Mouse (Mus musculus) forebrain, embryonic 12.5 days (tissue): Measurements from ENCODE around the gene Ppef2. TPM values are rescaled to one million over a fixed set of nuclear protein-coding genes. Genes with fewer than 3 reads are reported as not detected.

Source experiments
- ATAC-seq: fragments of 200-750 bp; cut with Nextera tagmentation; 2 replicates; pipeline ENCODE4 v1.8.0; 2017; ENCODE audit warnings: moderate TSS enrichment; ENCODE audit not compliant: low FRiP score
- H3K27ac ChIP-seq: fragments of 300-500 bp; sonication (generic); 2 replicates; pipeline ENCODE4 v1.5.1; 2016; ENCODE audit warnings: mild to moderate bottlenecking
- H3K27me3 ChIP-seq: fragments of 300-500 bp; sonication (generic); 2 replicates; pipeline ENCODE4 v1.6.1; 2016; ENCODE audit warnings: mild to moderate bottlenecking
- H3K36me3 ChIP-seq: fragments of 300-500 bp; sonication (generic); replicated peaks from 2 replicates; pipeline ENCODE4 v1.6.1; 2016; ENCODE audit warnings: mild to moderate bottlenecking
- H3K4me1 ChIP-seq: fragments of 300-500 bp; sonication (generic); 2 replicates; pipeline ENCODE4 v1.6.1; 2016
- H3K4me2 ChIP-seq: fragments of 300-500 bp; sonication (generic); 2 replicates; pipeline ENCODE4 v1.6.1; 2016; ENCODE audit warnings: mild to moderate bottlenecking, moderate library complexity
- H3K4me3 ChIP-seq: fragments of 300-500 bp; sonication (generic); replicated peaks from 2 replicates; pipeline ENCODE4 v1.5.1; 2016; ENCODE audit warnings: mild to moderate bottlenecking
- H3K9ac ChIP-seq: fragments of 300-500 bp; sonication (generic); 2 replicates; pipeline ENCODE4 v1.6.1; 2016; ENCODE audit warnings: mild to moderate bottlenecking
- H3K9me3 ChIP-seq: fragments of 300-500 bp; sonication (generic); 2 replicates; pipeline ENCODE4 v1.6.1; 2016
- WGBS: fragments of 180-500 bp; shearing (Covaris S2); methylation state at CpG from one replicate; pipeline ENCODE4 v1.1.7; 2016; 5-methylcytosine and 5-hydroxymethylcytosine counted together
- polyA plus RNA-seq: library from polyadenylated mRNA; unstranded; fragments of >200 nt; fragmentation: Nextera tagmentation; extraction: Ambion mirVana; gene quantifications from 2 replicates; pipeline ENCODE4 v1.2.1, GENCODE M21; 2016

Gene Ppef2
- 0.14 and 0.34 TPM in 2 replicates for polyA plus RNA-seq

DNA sequence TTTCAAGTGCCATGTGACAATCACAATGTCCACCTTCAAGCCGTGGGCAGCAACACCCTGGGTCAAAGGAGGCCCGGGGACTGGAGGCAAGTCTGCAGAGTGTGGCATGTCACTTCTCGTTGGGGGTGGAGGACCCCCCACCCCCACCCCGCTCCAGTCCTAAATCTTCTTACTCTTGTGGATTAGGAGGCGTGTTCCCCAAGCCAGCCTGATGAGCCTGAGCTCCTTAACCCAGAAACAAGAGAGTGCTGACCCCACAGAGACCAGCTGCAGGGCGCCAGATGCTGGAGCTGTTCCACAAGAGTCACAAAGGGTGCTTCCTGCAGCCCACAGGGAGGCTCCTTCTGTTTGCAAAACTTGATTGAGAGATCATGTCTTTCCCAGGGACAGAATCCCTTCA lies at the start of gene Ppef2:
Gene Ppef2, minus strand, starts transcription at position 61 of the 400 bp plus-strand sequence.
- Histone ChIP-seq H3K36me3 (no peaks in the 10 kb centered on the region), H3K27me3 (no peaks in the 10 kb centered on the region), H3K4me2 (no peak within 1 kb of the TSS), H3K27ac (no peak within 1 kb of the TSS), H3K9me3 (no peaks in the 10 kb centered on the region), H3K9ac (no peak within 1 kb of the TSS), H3K4me1 (peaks cover 10% of the 10 kb centered on the region), H3K4me3 (no peak within 1 kb of the TSS)
- ATAC-seq, result no peak
- 12% methylated on average over 6 of the region's 6 CpGs for WGBS

DNA sequence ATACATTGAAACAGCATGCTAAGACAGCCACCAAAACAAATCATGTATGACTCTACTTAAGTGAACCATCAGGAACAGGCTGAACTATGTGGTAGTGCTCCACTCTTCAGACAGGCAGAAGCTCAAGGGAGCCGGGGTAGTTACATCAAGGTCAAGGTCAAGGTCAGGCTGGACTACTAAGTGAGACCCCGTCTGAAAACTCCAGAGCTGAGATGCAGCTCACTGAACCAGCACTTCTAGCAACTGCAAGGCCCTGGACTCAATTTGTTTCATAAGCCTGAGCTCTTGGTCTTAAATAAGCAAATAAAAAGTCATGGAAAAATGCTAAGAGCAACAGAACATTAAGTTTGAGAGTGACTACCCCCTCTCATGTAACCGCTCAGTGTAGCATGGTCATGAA lies 48.2 kb upstream of the Ppef2 start:
- Histone ChIP-seq H3K9ac (no peak overlapping the region), H3K4me1 (peaks cover 11% of the 10 kb centered on the region), H3K36me3 (peaks cover 60% of the 10 kb centered on the region), H3K4me2 (no peak overlapping the region), H3K27ac (no peak overlapping the region), H3K9me3 (no peaks in the 10 kb centered on the region), H3K4me3 (no peak overlapping the region), H3K27me3 (no peaks in the 10 kb centered on the region)
- 95% methylated on average over 3 of the region's 3 CpGs for WGBS
- ATAC-seq, result no peak

DNA sequence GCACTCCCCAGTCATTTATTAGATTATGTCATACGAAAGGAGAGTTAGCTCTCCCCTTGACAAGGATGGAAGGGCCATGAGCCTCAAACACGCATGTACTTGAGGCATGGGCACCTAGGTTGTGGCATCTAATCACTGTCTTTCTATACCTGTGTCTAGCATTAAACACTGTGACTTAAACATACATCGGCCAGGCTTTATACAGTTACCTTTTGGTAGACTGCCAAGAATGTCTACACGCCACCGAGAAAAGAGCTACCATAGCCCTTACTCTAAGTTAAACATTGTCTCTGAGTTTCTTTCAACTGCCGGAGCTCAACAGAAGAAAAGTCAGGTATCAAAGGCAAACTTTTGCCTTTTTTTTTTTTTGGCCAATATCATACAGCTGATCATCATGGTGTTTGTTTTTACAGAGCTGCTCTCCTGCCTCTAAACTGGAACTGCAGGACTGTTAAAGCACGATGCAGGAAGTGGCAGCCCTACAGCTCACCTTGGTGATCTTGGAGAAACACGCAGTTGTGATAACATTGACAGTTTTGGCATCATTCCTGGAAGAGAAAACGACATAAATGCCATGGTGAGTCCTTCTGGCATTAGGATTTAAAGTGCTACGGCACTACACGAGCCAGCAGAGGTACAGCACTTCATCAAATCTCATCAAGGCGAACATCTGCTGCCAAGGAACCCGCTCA lies 46.2 kb upstream of the Ppef2 start:
- no peaks in the 10 kb centered on the region for H3K9me3 ChIP-seq
- H3K36me3 ChIP-seq, result peaks cover 77% of the 10 kb centered on the region
- WGBS, result 93% methylated on average over 13 of the region's 13 CpGs
- no peaks in the 10 kb centered on the region for H3K27me3 ChIP-seq
- no peak overlapping the region for H3K9ac ChIP-seq
- H3K4me1 ChIP-seq, result no peaks in the 10 kb centered on the region
- H3K4me3 ChIP-seq, result no peak overlapping the region
- H3K4me2 ChIP-seq, result no peak overlapping the region
- H3K27ac ChIP-seq, result no peak overlapping the region
- no peak for ATAC-seq

DNA sequence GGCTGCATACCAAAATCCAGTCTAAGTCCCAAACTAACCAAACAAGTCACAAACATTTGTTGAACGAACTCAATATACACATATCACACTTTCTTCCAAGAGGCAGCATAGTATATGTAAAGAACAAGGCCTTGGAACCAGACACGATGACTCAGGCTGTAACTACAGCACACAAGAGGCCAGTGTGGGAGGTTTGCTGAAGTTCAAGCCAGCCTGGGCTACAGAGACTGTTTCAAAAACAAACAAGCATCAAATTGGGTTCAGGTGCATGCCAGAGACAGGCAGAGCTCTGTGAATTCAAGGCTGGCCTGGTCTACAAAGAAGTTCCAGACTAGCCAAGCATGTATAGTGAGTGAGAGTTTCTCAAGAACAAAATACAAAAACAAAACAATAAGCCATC lies 38.4 kb upstream of the Ppef2 start:
- Histone ChIP-seq H3K4me1 (no peaks in the 10 kb centered on the region), H3K9ac (no peak overlapping the region), H3K27me3 (no peaks in the 10 kb centered on the region), H3K4me3 (no peak overlapping the region), H3K4me2 (no peak overlapping the region), H3K27ac (no peak overlapping the region), H3K9me3 (no peaks in the 10 kb centered on the region), H3K36me3 (peaks cover 92% of the 10 kb centered on the region)
- ATAC-seq, result no peak
- 88% methylated on average over 2 of the region's 2 CpGs for WGBS

DNA sequence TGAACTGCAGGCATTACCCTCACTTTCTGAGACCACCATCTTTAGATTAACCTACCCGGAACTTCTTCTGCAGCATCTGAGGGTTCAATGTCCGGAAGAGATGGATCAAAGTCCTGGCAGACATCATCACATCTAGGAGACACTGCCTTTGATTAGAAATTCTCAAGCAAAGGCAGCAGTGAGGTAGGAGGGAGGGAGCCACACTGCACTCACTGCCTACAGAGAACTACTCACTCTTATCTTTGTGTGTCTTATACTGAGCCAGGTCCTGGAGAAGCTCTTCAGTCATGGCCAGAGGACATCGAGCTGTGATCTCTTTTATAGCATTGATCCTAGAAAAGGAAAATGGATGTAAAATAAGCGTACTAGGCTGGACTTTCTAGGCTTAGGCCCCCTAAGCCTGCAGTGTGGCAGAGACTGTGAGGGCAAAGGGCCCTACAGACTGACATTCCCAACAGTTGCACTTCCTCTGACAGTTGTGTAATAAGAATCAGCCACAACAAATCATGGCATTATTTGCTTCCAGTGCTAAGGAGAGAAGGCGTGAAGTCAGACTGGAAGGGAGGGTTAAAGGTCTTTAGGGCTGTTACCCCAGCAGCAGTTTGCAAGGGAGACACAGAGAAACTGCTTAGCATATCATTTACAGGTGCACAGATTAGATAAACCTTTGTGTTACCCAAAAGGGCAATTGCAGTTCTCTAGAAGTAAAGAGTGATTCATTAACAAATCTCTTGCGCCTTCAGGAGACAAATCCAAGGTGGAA lies 35.8 kb upstream of the Ppef2 start:
- WGBS, result 90% methylated on average over 6 of the region's 6 CpGs
- ATAC-seq, result no peak
- H3K36me3 ChIP-seq, result peaks cover 95% of the 10 kb centered on the region
- H3K27me3 ChIP-seq, result no peaks in the 10 kb centered on the region
- no peak overlapping the region for H3K9ac ChIP-seq
- H3K4me2 ChIP-seq, result no peak overlapping the region
- no peak overlapping the region for H3K27ac ChIP-seq
- H3K9me3 ChIP-seq, result no peaks in the 10 kb centered on the region
- H3K4me1 ChIP-seq, result no peaks in the 10 kb centered on the region
- H3K4me3 ChIP-seq, result no peak overlapping the region

DNA sequence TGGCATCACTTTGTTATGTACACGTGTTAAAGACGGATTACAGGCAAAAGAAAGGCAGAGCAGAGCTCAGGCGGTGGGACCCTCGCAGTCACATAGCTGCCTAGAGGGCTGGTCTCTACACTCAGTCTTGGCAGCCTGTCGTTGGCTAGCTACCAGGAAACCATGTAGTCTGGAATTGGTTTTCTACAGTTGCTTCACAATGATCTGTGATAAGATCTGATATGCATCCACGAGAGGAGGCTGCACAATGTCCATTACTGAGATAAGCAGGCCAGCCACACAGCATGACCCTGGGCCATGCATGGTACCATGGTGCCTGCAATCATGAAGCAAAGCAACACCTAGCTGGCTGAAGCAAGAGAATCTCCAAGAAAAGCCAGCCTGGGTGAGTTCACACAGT lies 31.8 kb upstream of the Ppef2 start:
- Histone ChIP-seq H3K9me3 (no peaks in the 10 kb centered on the region), H3K9ac (no peak overlapping the region), H3K27ac (no peak overlapping the region), H3K27me3 (no peaks in the 10 kb centered on the region), H3K4me3 (no peak overlapping the region), H3K36me3 (peaks cover 75% of the 10 kb centered on the region), H3K4me1 (no peaks in the 10 kb centered on the region), H3K4me2 (no peak overlapping the region)
- WGBS, result 94% methylated on average over 6 of the region's 6 CpGs
- no peak for ATAC-seq

DNA sequence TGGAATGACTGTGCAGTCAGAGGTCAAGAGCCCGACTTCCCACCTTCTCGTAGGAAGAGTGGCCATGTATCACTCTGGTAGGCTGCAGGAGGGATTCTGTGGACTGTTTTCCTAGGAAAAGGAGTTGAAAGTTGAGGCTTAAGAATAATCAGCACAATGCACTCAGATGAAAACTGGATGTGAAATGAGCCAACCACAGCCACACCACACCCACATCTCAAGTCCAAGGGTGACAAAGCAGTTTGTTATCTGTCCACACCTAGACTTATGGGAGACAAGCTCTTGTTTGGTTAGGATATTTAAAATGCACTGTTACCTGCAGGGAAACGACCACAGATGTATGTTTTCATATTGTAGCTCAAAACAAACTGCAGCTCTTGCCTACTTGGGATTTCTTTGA lies 27.0 kb upstream of the Ppef2 start:
- Histone ChIP-seq H3K9ac (no peak overlapping the region), H3K4me2 (no peak overlapping the region), H3K36me3 (peaks cover 30% of the 10 kb centered on the region), H3K27ac (no peak overlapping the region), H3K4me3 (no peak overlapping the region), H3K27me3 (no peaks in the 10 kb centered on the region), H3K9me3 (no peaks in the 10 kb centered on the region), H3K4me1 (peaks cover 7% of the 10 kb centered on the region)
- 81% methylated on average over 3 of the region's 3 CpGs for WGBS
- no peak for ATAC-seq

DNA sequence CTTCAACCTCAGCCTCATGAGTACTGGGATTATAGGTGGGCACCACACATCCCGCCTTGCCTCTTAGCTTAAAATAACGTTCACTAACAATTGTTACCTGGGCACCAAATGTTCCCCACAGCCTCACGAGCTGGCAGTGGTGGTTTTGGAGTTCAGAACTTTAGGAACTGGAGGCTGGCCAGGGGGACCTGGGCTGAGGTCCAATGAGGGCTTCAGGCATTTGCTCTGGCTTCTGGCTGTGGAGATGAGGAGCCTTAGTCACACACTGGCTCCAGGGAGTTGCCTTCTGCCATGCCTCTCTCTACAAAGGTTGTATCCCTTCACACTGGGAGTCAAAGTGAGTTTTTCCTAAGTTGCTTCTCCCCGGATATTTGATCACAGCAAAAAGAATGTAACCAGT lies 26.5 kb upstream of the Ppef2 start:
- 78% methylated on average over 4 of the region's 4 CpGs for WGBS
- H3K9ac ChIP-seq, result no peak overlapping the region
- no peak overlapping the region for H3K27ac ChIP-seq
- ATAC-seq, result no peak
- no peaks in the 10 kb centered on the region for H3K27me3 ChIP-seq
- H3K4me3 ChIP-seq, result no peak overlapping the region
- peaks cover 25% of the 10 kb centered on the region for H3K36me3 ChIP-seq
- peaks cover 8% of the 10 kb centered on the region for H3K4me1 ChIP-seq
- no peaks in the 10 kb centered on the region for H3K9me3 ChIP-seq
- H3K4me2 ChIP-seq, result no peak overlapping the region

DNA sequence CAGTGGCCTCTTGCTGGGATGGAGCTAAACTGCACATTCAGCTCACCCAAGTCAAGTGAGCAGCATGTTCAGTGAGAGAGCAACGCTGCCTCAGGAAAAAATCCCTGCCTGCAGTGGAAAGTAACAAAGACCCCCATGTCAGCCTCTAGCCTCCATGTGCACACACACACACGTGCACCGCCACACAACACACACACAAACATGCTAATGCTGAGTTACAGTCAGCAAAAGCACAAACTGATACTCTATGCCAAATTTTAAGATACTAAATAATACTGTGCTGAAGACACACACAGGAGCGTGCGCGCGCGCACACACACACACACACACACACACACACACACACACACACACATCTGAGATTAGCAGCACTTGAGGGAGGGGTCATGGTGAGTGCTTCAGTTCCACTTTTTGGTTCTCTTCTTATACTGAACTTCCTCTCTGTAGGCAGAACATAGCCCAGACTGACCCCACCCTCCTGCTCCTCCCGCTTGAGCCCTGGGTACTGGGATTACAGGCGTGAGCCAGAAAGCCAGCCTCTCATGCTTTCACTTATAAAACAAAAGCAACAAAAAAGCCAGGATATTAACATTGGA lies 23.0 kb upstream of the Ppef2 start:
- H3K4me2 ChIP-seq, result 0 out of 2 replicates have a peak overlapping the region, but pooled peaks have one; percentile 93
- no peak overlapping the region for H3K4me3 ChIP-seq
- H3K27ac ChIP-seq, result no peak overlapping the region
- H3K27me3 ChIP-seq, result no peaks in the 10 kb centered on the region
- no peaks in the 10 kb centered on the region for H3K9me3 ChIP-seq
- no peaks in the 10 kb centered on the region for H3K36me3 ChIP-seq
- peaks cover 10% of the 10 kb centered on the region for H3K4me1 ChIP-seq
- H3K9ac ChIP-seq, result no peak overlapping the region
- 85% methylated on average over 10 of the region's 10 CpGs for WGBS
- no peak for ATAC-seq

DNA sequence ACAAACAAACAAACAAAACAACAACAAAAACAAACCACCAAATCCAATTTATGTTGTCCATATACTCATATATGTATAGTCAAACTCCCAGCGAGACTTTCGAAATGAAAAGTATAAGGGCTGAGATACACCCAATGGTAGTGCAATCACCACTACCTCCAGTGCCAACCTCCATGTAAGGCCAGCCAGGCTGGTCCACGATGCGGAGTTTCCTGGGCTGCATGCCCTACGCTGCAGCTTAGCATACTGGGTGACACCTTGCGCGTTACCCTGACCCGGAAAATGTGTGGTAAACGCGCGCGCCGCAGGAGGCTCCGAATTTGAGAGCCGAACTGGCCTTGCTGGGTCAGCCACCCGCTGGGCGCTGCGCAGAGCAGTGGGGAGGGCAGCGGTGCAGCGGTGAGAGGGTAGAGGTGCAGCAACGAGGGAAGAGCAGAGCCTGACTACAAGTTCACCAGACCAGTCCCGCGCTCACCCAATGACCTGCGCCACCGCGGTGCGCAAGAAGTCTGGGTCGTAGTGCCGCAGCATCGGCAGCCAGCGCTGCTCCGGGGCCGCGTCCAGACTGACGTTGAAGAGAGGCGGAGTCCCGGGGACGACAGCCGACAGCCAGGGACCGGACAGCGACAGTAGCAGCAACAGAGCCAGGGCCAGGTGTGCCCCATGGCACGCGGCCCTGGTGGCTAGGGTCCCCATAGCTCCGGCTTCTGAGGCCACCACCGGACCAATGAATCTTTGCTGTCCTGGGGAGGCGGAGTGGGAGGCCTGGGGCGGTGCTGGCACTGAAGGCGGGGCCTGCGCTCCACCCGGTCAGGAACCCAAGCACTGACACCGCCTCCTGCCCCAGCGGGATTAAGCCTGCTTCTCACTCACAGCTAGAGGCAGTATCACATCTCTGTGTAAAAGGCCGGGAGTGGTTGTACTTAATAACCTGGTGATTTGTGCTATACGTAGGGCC lies 21.6 kb upstream of the Ppef2 start, which contains the start of gene Naaa:
Gene Naaa, minus strand, starts transcription at position 734 of the 958 bp plus-strand sequence.
- no peaks in the 10 kb centered on the region for H3K27me3 ChIP-seq
- no peaks in the 10 kb centered on the region for H3K36me3 ChIP-seq
- no peaks in the 10 kb centered on the region for H3K9me3 ChIP-seq
- no peak within 1 kb of the TSS for H3K27ac ChIP-seq
- H3K9ac ChIP-seq, result peak within 1 kb of the TSS; percentile 68
- peak within 1 kb of the TSS; percentile 93 for H3K4me2 ChIP-seq
- ATAC-seq, result peak; percentile 90
- WGBS, result 3% methylated on average over 54 of the region's 54 CpGs
- H3K4me1 ChIP-seq, result peaks cover 10% of the 10 kb centered on the region
- H3K4me3 ChIP-seq, result peak within 1 kb of the TSS; percentile 72

DNA sequence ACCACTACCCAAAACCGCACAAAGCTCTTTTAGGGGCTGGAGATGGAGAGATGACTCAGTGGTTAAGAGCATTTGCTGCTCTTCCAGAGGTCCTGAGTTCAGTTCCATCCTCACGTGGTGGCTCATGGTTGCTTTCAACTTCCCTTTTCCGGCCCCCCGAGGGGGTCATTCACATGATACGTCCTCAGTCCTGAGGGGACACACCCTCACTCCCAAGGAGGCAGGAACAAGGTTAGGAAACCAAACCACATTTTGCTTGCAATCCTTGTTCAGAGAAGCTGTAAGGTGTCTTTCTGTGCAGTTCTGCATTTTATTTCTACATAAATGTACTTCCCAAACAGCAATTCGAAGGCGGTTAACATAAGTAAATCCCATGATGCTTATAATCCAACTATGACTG lies 14.4 kb upstream of the Ppef2 start:
- H3K9ac ChIP-seq, result no peak overlapping the region
- no peak for ATAC-seq
- 89% methylated on average over 7 of the region's 7 CpGs for WGBS

More for the DNA sequence above, 14.4 kb upstream of the Ppef2 start:
- H3K4me1 ChIP-seq, result no peaks in the 10 kb centered on the region; the same call in 1 of the 2 replicates
- no peak overlapping the region for H3K4me3 ChIP-seq
- H3K9me3 ChIP-seq, result no peaks in the 10 kb centered on the region
- no peaks in the 10 kb centered on the region for H3K36me3 ChIP-seq
- H3K27ac ChIP-seq, result no peak overlapping the region
- H3K4me2 ChIP-seq, result no peak overlapping the region
- no peaks in the 10 kb centered on the region for H3K27me3 ChIP-seq
